ENCODE assay signal across 16 mouse cellular contexts in genomic region chr11:76695810-76696209, GRCm38 (mm10). TPM values are rescaled to one million over a fixed set of nuclear protein-coding genes. Genes with fewer than 3 reads are reported as not detected.
DNase-seq lines count a peak whose midpoint lies in the region; ATAC-seq and TF ChIP-seq lines count a peak whose summit lies in the region.
"Had no signal": no experiment of that assay in that cellular context is flagged by ENCODE, and none has a peak within 500 bp of the region (broad histone marks: within the 10 kb centered on the region; RNA-seq: fewer than 3 reads in every experiment).

No protein-coding gene starts in this region.

- no peak for ATAC-seq in heart, embryonic 16.5 days (replicated peaks; ENCODE audit: extremely low read depth, insufficient read depth, low FRiP score)

- WGBS in heart, embryonic 16.5 days = 64% methylated on average over 6 of the region's 6 CpGs

- no peak for TF ChIP-seq POLR2A in testis, adult 2 months (IDR thresholded peaks at IDR 0.05; ENCODE audit: control insufficient read depth, low read depth, low read length)

- no peaks in the 10 kb centered on the region for H3K9me3 ChIP-seq in heart, embryonic 16.5 days (replicated peaks; ENCODE audit: control insufficient read depth, low read length)
- H3K9me3 ChIP-seq: embryonic facial prominence, embryonic 15.5 days; hindbrain, embryonic 15.5 days had no signal

- H3K4me3 ChIP-seq in heart, embryonic 16.5 days (ENCODE audit: low read length) = no peak overlapping the region
- peak overlapping the region; percentile 39 for H3K4me3 ChIP-seq in testis, adult 2 months (ENCODE audit: control insufficient read depth, low read depth, low read length)
- H3K4me3 ChIP-seq: embryonic facial prominence, embryonic 15.5 days; heart, adult 2 months; hindbrain, embryonic 15.5 days; myocyte had no signal

- no peak overlapping the region for H3K27ac ChIP-seq in heart, embryonic 16.5 days (ENCODE audit: low read length)
- no peak overlapping the region for H3K27ac ChIP-seq in testis, adult 2 months (ENCODE audit: control insufficient read depth, insufficient read depth, low read depth, low read length)
- H3K27ac ChIP-seq: embryonic facial prominence, embryonic 15.5 days; heart, adult 2 months; hindbrain, embryonic 15.5 days had no signal

- intact Hi-C loops in heart, postnatal 10 days (cut with DNase I) = no loop called here

- peak overlapping the region; percentile 21; the same call in 1 of the 2 replicates for H3K4me2 ChIP-seq in heart, embryonic 16.5 days (ENCODE audit: low read depth, low read length)
- H3K4me2 ChIP-seq: embryonic facial prominence, embryonic 15.5 days; hindbrain, embryonic 15.5 days had no signal

- H3K27me3 ChIP-seq in heart, embryonic 16.5 days (ENCODE audit: control insufficient read depth, insufficient read depth, low read length) = no peaks in the 10 kb centered on the region; the same call in none of the 2 replicates
- no peaks in the 10 kb centered on the region; the same call in 1 of the 2 replicates for H3K27me3 ChIP-seq in testis, adult 2 months (ENCODE audit: control insufficient read depth, insufficient read depth, low read length)
- H3K27me3 ChIP-seq: embryonic facial prominence, embryonic 15.5 days; hindbrain, embryonic 15.5 days had no signal

- TF ChIP-seq CTCF in testis, adult 2 months (IDR thresholded peaks at IDR 0.05; ENCODE audit: control insufficient read depth, insufficient read depth, insufficient replicate concordance, low read depth, low read length) = no peak

- peak; percentile 38 for DNase-seq in cerebellum, adult 9-10 months
- DNase-seq in cerebellum, adult 9-11 months = no peak
- DNase-seq in heart, postnatal 10 days = no peak
- DNase-seq in testis, postnatal 10 days (ENCODE audit: low spot score) = no peak
- peak; percentile 53 for DNase-seq in testis, postnatal 14 days (ENCODE audit: low spot score)
- DNase-seq in natural killer cell, adult 2 months (ENCODE audit: low spot score in 2 of 2) = no peak
- DNase-seq: heart, adult 2 months had no signal

- H3K4me1 ChIP-seq in heart, embryonic 16.5 days (ENCODE audit: control insufficient read depth, insufficient read depth, low read length) = no peaks in the 10 kb centered on the region
- peaks cover 13% of the 10 kb centered on the region for H3K4me1 ChIP-seq in testis, adult 2 months (ENCODE audit: control insufficient read depth, insufficient read depth, low read length)
- H3K4me1 ChIP-seq: embryonic facial prominence, embryonic 15.5 days; hindbrain, embryonic 15.5 days had no signal

- no peaks in the 10 kb centered on the region for H3K36me3 ChIP-seq in heart, embryonic 16.5 days (ENCODE audit: control insufficient read depth, insufficient read depth)
- no peaks in the 10 kb centered on the region for H3K36me3 ChIP-seq in testis, adult 2 months (ENCODE audit: control insufficient read depth, insufficient read depth, low read length)
- H3K36me3 ChIP-seq: embryonic facial prominence, embryonic 15.5 days; hindbrain, embryonic 15.5 days had no signal

- H3K9ac ChIP-seq in heart, embryonic 16.5 days (ENCODE audit: low read length) = no peak overlapping the region
- H3K9ac ChIP-seq: embryonic facial prominence, embryonic 15.5 days; hindbrain, embryonic 15.5 days had no signal

RNA-seq across cellular contexts. Expression of gene Trarg1, which starts 16.2 kb away (rescaled TPM):
- polyA plus RNA-seq in heart, embryonic 16.5 days (2015; fragmentation: Nextera tagmentation; extraction: Ambion mirVana) = 0.51 and 0.54 TPM in 2 replicates
- total RNA-seq in heart, postnatal 10 days (2021) = 1 to 10 TPM; 4.2 to 6.7 TPM
- polyA plus RNA-seq in testis, adult 2 months (2012; rRNA removed) = 0.19 and 0.34 TPM in 2 replicates
- polyA plus RNA-seq: liver, embryonic 16.5 days had no signal

RNA-seq across cellular contexts. Expression of gene Bhlha9, which starts 23.5 kb away (rescaled TPM):
- polyA plus RNA-seq in heart, embryonic 16.5 days (2015; fragmentation: Nextera tagmentation; extraction: Ambion mirVana) = 0.12 TPM in 1 of 2 replicates, not detected in the other
- not detected for total RNA-seq in heart, postnatal 10 days (2021)
- polyA plus RNA-seq in testis, adult 2 months (2012; rRNA removed) = 0.49 and 0.66 TPM in 2 replicates
- total RNA-seq: adrenal gland, postnatal 4 days; heart, adult 2 months had no signal
- polyA plus RNA-seq: heart, adult 2 months; kidney, embryonic 14.5 days; liver, embryonic 16.5 days; myocyte; spleen, adult 2 months had no signal

Comparison
In these comparisons a context has a peak if more than half of its experiments do, and no peak if none do; other contexts are left out.
1. DNase-seq: peak in cerebellum, adult 9-10 months (single experiment) and testis, postnatal 14 days (single experiment); none in cerebellum, adult 9-11 months (single experiment), heart, postnatal 10 days (0 of 2), testis, postnatal 10 days (single experiment) and natural killer cell, adult 2 months (0 of 2).